Mouse (Mus musculus): ENCODE data around the gene Mast3. TPM values are rescaled to one million over a fixed set of nuclear protein-coding genes. Genes with fewer than 3 reads are reported as not detected.

Mast3 gene
- polyA plus RNA-seq (2014; fragmentation: Nextera tagmentation; extraction: Ambion mirVana) = 15.5 and 18.6 TPM in 2 replicates

- under 1% methylated on average over 45 of the region's 45 CpGs for WGBS
- peak; percentile 92 for ATAC-seq
- H3K36me3 ChIP-seq (ENCODE audit: control insufficient read depth, insufficient read depth, low read length) = no peaks in the 10 kb centered on the region
- H3K27ac ChIP-seq (ENCODE audit: low read depth, low read length) = no peak within 1 kb of the TSS
- H3K9me3 ChIP-seq (replicated peaks; ENCODE audit: control insufficient read depth, low read length) = no peaks in the 10 kb centered on the region
- peak; percentile 82 for DNase-seq (ENCODE audit: low spot score)
- peaks cover 13% of the 10 kb centered on the region for H3K4me1 ChIP-seq (ENCODE audit: control insufficient read depth, insufficient read depth, low read length)
- H3K4me3 ChIP-seq (ENCODE audit: low read depth, low read length) = peak within 1 kb of the TSS; percentile 48
- peak within 1 kb of the TSS; percentile 81 for H3K4me2 ChIP-seq (ENCODE audit: low read length)
- H3K9ac ChIP-seq (ENCODE audit: low read length) = peak within 1 kb of the TSS; percentile 57
- H3K27me3 ChIP-seq (replicated peaks; ENCODE audit: control insufficient read depth, insufficient read depth, low read length) = peaks cover 20% of the 10 kb centered on the region
Observed at GRCm38 (mm10) chr8:70804481-70805206, at the start of gene Mast3. TSS of gene Mast3 (minus strand) at chr8:70805054.

GRCm38 (mm10) chr8:70853863-70854262 is 49.0 kb upstream of the Mast3 start:
- 88% methylated on average over 2 of the region's 2 CpGs for WGBS
- no peak for ATAC-seq

GRCm38 (mm10) chr8:70852595-70853231 is 47.9 kb upstream of the Mast3 start:
- Histone ChIP-seq H3K9ac (ENCODE audit: low read length) (no peak overlapping the region), H3K4me3 (ENCODE audit: low read depth, low read length) (no peak overlapping the region), H3K4me1 (ENCODE audit: control insufficient read depth, insufficient read depth, low read length) (peaks cover 6% of the 10 kb centered on the region; the same call in 1 of the 2 replicates), H3K27me3 (replicated peaks; ENCODE audit: control insufficient read depth, insufficient read depth, low read length) (no peaks in the 10 kb centered on the region), H3K36me3 (ENCODE audit: control insufficient read depth, insufficient read depth, low read length) (peaks cover 12% of the 10 kb centered on the region; the same call in 1 of the 2 replicates), H3K4me2 (ENCODE audit: low read length) (no peak overlapping the region), H3K9me3 (replicated peaks; ENCODE audit: control insufficient read depth, low read length) (no peaks in the 10 kb centered on the region), H3K27ac (ENCODE audit: low read depth, low read length) (no peak overlapping the region)
- WGBS = 91% methylated on average over 41 of the region's 41 CpGs
- DNase-seq (ENCODE audit: low spot score) (no peak), ATAC-seq (no peak)

More at GRCm38 (mm10) chr8:70853863-70854262, 49.0 kb upstream of the Mast3 start:
- Histone ChIP-seq H3K36me3 (ENCODE audit: control insufficient read depth, insufficient read depth, low read length) (peaks cover 12% of the 10 kb centered on the region; the same call in 1 of the 2 replicates), H3K9ac (ENCODE audit: low read length) (no peak overlapping the region), H3K27ac (ENCODE audit: low read depth, low read length) (no peak overlapping the region), H3K4me3 (ENCODE audit: low read depth, low read length) (no peak overlapping the region), H3K4me1 (ENCODE audit: control insufficient read depth, insufficient read depth, low read length) (peaks cover 6% of the 10 kb centered on the region; the same call in 1 of the 2 replicates), H3K27me3 (replicated peaks; ENCODE audit: control insufficient read depth, insufficient read depth, low read length) (no peaks in the 10 kb centered on the region), H3K9me3 (replicated peaks; ENCODE audit: control insufficient read depth, low read length) (no peaks in the 10 kb centered on the region), H3K4me2 (ENCODE audit: low read length) (no peak overlapping the region)
- no peak for DNase-seq (ENCODE audit: low spot score)

GRCm38 (mm10) chr8:70851837-70852236 is 47.0 kb upstream of the Mast3 start:
- Histone ChIP-seq H3K36me3 (ENCODE audit: control insufficient read depth, insufficient read depth, low read length) (peaks cover 12% of the 10 kb centered on the region; the same call in 1 of the 2 replicates), H3K9ac (ENCODE audit: low read length) (no peak overlapping the region), H3K4me3 (ENCODE audit: low read depth, low read length) (no peak overlapping the region), H3K27ac (ENCODE audit: low read depth, low read length) (no peak overlapping the region), H3K27me3 (replicated peaks; ENCODE audit: control insufficient read depth, insufficient read depth, low read length) (no peaks in the 10 kb centered on the region), H3K4me1 (ENCODE audit: control insufficient read depth, insufficient read depth, low read length) (peaks cover 4% of the 10 kb centered on the region; the same call in 1 of the 2 replicates), H3K4me2 (ENCODE audit: low read length) (no peak overlapping the region), H3K9me3 (replicated peaks; ENCODE audit: control insufficient read depth, low read length) (no peaks in the 10 kb centered on the region)
- DNase-seq (ENCODE audit: low spot score) (no peak), ATAC-seq (no peak)
- 61% methylated on average over 6 of the region's 6 CpGs for WGBS

- WGBS = 85% methylated on average over 4 of the region's 4 CpGs
Observed at GRCm38 (mm10) chr8:70850947-70851346, 46.1 kb upstream of the Mast3 start.

GRCm38 (mm10) chr8:70850132-70850845 is 45.4 kb upstream of the Mast3 start:
- no peaks in the 10 kb centered on the region for H3K9me3 ChIP-seq (replicated peaks; ENCODE audit: control insufficient read depth, low read length)
- no peak overlapping the region for H3K9ac ChIP-seq (ENCODE audit: low read length)
- DNase-seq (ENCODE audit: low spot score) = no peak
- H3K27me3 ChIP-seq (replicated peaks; ENCODE audit: control insufficient read depth, insufficient read depth, low read length) = no peaks in the 10 kb centered on the region
- no peak overlapping the region for H3K4me3 ChIP-seq (ENCODE audit: low read depth, low read length)
- 82% methylated on average over 7 of the region's 7 CpGs for WGBS
- ATAC-seq = no peak
- no peaks in the 10 kb centered on the region for H3K4me1 ChIP-seq (ENCODE audit: control insufficient read depth, insufficient read depth, low read length)
- peaks cover 12% of the 10 kb centered on the region; the same call in 1 of the 2 replicates for H3K36me3 ChIP-seq (ENCODE audit: control insufficient read depth, insufficient read depth, low read length)
- no peak overlapping the region for H3K4me2 ChIP-seq (ENCODE audit: low read length)
- H3K27ac ChIP-seq (ENCODE audit: low read depth, low read length) = no peak overlapping the region

More at GRCm38 (mm10) chr8:70850947-70851346, 46.1 kb upstream of the Mast3 start:
- DNase-seq (ENCODE audit: low spot score) = no peak
- Histone ChIP-seq H3K27me3 (replicated peaks; ENCODE audit: control insufficient read depth, insufficient read depth, low read length) (no peaks in the 10 kb centered on the region), H3K36me3 (ENCODE audit: control insufficient read depth, insufficient read depth, low read length) (peaks cover 12% of the 10 kb centered on the region; the same call in 1 of the 2 replicates), H3K4me3 (ENCODE audit: low read depth, low read length) (no peak overlapping the region), H3K27ac (ENCODE audit: low read depth, low read length) (no peak overlapping the region), H3K4me1 (ENCODE audit: control insufficient read depth, insufficient read depth, low read length) (no peaks in the 10 kb centered on the region), H3K4me2 (ENCODE audit: low read length) (no peak overlapping the region), H3K9me3 (replicated peaks; ENCODE audit: control insufficient read depth, low read length) (no peaks in the 10 kb centered on the region), H3K9ac (ENCODE audit: low read length) (no peak overlapping the region)
- no peak for ATAC-seq

DNA sequence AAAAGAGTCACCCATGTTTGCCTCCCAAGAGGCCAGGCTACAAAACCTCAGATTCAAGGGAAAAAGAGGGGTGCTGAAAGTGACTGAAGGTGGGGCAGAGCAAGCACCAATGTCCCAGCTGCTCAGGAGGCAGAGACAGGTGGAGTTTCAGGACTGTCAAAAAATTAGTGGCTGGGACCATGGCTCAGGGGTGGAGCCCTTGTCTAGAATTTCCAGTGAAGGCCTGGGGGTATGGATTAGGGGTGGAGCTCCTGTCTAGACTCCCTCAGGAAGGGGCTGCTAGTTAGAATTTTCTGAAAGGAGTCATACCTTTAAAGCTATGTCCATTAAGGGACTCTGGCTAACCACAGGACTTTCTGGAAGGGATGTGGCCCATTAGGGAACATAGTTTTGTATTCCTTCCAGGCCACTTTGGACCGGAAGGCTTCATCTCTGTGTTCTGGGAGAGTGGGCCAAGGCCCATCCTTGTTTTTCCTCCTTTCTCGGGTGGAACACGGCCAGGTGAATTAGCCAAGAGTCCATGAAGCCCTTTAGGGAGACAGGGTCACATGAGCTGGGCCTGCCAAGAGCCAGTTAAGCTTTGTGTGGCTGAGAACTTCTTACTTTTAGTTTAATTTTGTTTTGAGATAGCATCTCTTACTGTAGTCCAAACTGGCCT is 44.6 kb upstream of the Mast3 start:
- DNase-seq (ENCODE audit: low spot score) (no peak), ATAC-seq (no peak)
- Histone ChIP-seq H3K4me3 (ENCODE audit: low read depth, low read length) (no peak overlapping the region), H3K4me2 (ENCODE audit: low read length) (no peak overlapping the region), H3K4me1 (ENCODE audit: control insufficient read depth, insufficient read depth, low read length) (no peaks in the 10 kb centered on the region), H3K9ac (ENCODE audit: low read length) (no peak overlapping the region), H3K36me3 (ENCODE audit: control insufficient read depth, insufficient read depth, low read length) (peaks cover 5% of the 10 kb centered on the region; the same call in 1 of the 2 replicates), H3K9me3 (replicated peaks; ENCODE audit: control insufficient read depth, low read length) (no peaks in the 10 kb centered on the region), H3K27me3 (replicated peaks; ENCODE audit: control insufficient read depth, insufficient read depth, low read length) (no peaks in the 10 kb centered on the region), H3K27ac (ENCODE audit: low read depth, low read length) (no peak overlapping the region)
- 87% methylated on average over 3 of the region's 3 CpGs for WGBS

DNA sequence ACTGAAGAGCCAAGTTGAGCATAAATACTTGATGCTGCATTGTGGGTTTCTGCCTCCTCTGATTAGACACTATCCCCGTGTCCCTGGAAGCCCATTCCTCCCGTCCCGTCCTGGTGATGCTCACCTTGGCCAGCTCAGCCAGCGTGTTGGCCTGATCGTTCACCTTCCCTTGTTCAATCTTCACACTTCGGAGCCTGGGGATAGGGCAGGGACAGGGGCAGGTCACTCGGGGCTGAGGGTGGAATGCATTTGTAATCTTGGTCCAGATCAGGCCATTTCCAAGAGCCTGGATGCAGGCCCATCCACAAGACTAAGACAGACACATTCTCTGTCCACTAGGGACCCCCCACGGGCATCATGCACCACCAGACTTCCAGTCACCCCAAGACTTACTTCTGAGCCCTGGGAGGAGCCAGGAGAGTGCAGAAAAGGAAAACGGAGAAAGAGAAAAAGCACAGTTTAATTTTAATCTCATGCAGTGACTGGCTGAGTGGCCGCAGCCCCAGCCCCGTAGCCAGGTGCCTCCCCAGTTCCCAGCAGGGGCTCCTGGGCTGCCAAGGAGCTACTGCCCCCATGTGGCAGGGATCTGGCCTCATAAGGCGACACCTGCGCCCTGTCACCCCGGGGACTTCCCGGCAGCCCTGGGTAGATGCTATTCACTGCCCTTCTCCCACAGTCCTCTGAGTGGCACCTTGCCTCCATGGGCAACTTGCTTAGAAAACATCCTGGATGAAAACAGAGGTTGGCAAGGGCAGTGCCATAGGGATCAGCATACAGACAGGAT is 41.7 kb upstream of the Mast3 start:
- Histone ChIP-seq H3K9ac (ENCODE audit: low read length) (no peak overlapping the region), H3K4me1 (ENCODE audit: control insufficient read depth, insufficient read depth, low read length) (no peaks in the 10 kb centered on the region), H3K36me3 (ENCODE audit: control insufficient read depth, insufficient read depth, low read length) (no peaks in the 10 kb centered on the region), H3K9me3 (replicated peaks; ENCODE audit: control insufficient read depth, low read length) (no peaks in the 10 kb centered on the region), H3K4me3 (ENCODE audit: low read depth, low read length) (no peak overlapping the region), H3K27me3 (replicated peaks; ENCODE audit: control insufficient read depth, insufficient read depth, low read length) (no peaks in the 10 kb centered on the region), H3K27ac (ENCODE audit: low read depth, low read length) (no peak overlapping the region), H3K4me2 (ENCODE audit: low read length) (no peak overlapping the region)
- 58% methylated on average over 15 of the region's 15 CpGs for WGBS
- DNase-seq (ENCODE audit: low spot score) (no peak), ATAC-seq (no peak)

All from forebrain, embryonic 14.5 days (tissue).